Mouse (Mus musculus) liver, adult 2 months (tissue): ENCODE measurements at regions not wholly inside any gene's neighbourhood (a gene's known extent, or its start where the extent isn't known, plus 50 kb on each side); places are given as distances from the start of the nearest gene placed in this dataset.

Source experiments
- CTCF ChIP-seq: fragments of 200-500 bp; IDR thresholded peaks from 2 replicates; pipeline ENCODE4 v1.5.1; 2011; ENCODE audit warnings: low read depth, low read length, control low read depth
- POLR2A ChIP-seq: fragments of 200-500 bp; IDR thresholded peaks from 2 replicates; pipeline ENCODE4 v1.6.1; 2011; ENCODE audit warnings: low read length, control low read depth; ENCODE audit not compliant: insufficient read depth; ENCODE audit errors: extremely low read depth

- TF ChIP-seq CTCF (no peak), POLR2A (no peak)
These were observed 90.5 kb upstream of the Paip1 start for GRCm38 (mm10) chr13:119337861-119338260.
